Mouse (Mus musculus) cerebellum, adult 9-11 months (tissue): ENCODE results near the gene Sergef.

Source experiments
- DNase-seq: peaks from one replicate; pipeline ENCODE4 v3.0.0; 2022

Gene Sergef

GRCm38 (mm10) chr7:46435833-46436232 is 203.8 kb downstream of the Sergef start:
- DNase-seq, result no peak

GRCm38 (mm10) chr7:46433874-46434273 is 205.7 kb downstream of the Sergef start:
- no peak for DNase-seq

GRCm38 (mm10) chr7:46425012-46425411 is 214.6 kb downstream of the Sergef start:
- DNase-seq, result no peak

GRCm38 (mm10) chr7:46423951-46424350 is 215.7 kb downstream of the Sergef start:
- peak; percentile 74 for DNase-seq

- DNase-seq, result peak; percentile 86
Observed at GRCm38 (mm10) chr7:46422764-46423412, 216.7 kb downstream of the Sergef start.

- DNase-seq, result no peak
Observed at GRCm38 (mm10) chr7:46422052-46422763, 217.4 kb downstream of the Sergef start.

- peak; percentile 81 for DNase-seq
Observed at GRCm38 (mm10) chr7:46421535-46421934, 218.1 kb downstream of the Sergef start.

GRCm38 (mm10) chr7:46418102-46418622 is 221.4 kb downstream of the Sergef start:
- peak; percentile 77 for DNase-seq

- no peak for DNase-seq
Observed at GRCm38 (mm10) chr7:46417467-46417866, 222.1 kb downstream of the Sergef start.

- peak; percentile 78 for DNase-seq
Observed at GRCm38 (mm10) chr7:46415818-46416425, 223.7 kb downstream of the Sergef start.

GRCm38 (mm10) chr7:46413959-46414725 is 225.5 kb downstream of the Sergef start:
- no peak for DNase-seq

- no peak for DNase-seq
Observed at GRCm38 (mm10) chr7:46412823-46413222, 226.8 kb downstream of the Sergef start.

- DNase-seq, result no peak
Observed at GRCm38 (mm10) chr7:46410727-46411126, 228.9 kb downstream of the Sergef start.

GRCm38 (mm10) chr7:46409204-46409789 is 230.3 kb downstream of the Sergef start:
- DNase-seq, result peak; percentile 65

GRCm38 (mm10) chr7:46408606-46409005 is 231.0 kb downstream of the Sergef start:
- DNase-seq, result no peak

GRCm38 (mm10) chr7:46404756-46405155 is 234.9 kb downstream of the Sergef start:
- peak; percentile 57 for DNase-seq

- DNase-seq, result peak; percentile 59
Observed at GRCm38 (mm10) chr7:46403616-46404485, 235.8 kb downstream of the Sergef start.

GRCm38 (mm10) chr7:46401371-46402180 is 238.0 kb downstream of the Sergef start:
- peak; percentile 68 for DNase-seq

GRCm38 (mm10) chr7:46400346-46400745 is 239.3 kb downstream of the Sergef start:
- peak; percentile 59 for DNase-seq

- DNase-seq, result peak; percentile 69
Observed at GRCm38 (mm10) chr7:46399676-46400075, 239.9 kb downstream of the Sergef start.

- DNase-seq, result peak; percentile 47
Observed at GRCm38 (mm10) chr7:46398612-46399011, 241.0 kb downstream of the Sergef start.
